Mouse (Mus musculus) left cerebral cortex, adult 2 months (tissue): Measurements from ENCODE around the gene Ier5l. TPM values are rescaled to one million over a fixed set of nuclear protein-coding genes. Genes with fewer than 3 reads are reported as not detected.

Experiments
- DNase-seq, 2 experiments: peaks; one replicate each; pipeline ENCODE4 v3.0.0; 2021 to 2022; ENCODE audit warnings: low spot score in 2 of 2, mixed read lengths in 1 of 2; ENCODE audit errors: extremely low spot score in 1 of 2
- H3K27ac ChIP-seq: fragments of 200-600 bp; 2 replicates; pipeline ENCODE4 v1.8.1; 2022
- H3K4me3 ChIP-seq: fragments of 200-600 bp; 2 replicates; pipeline ENCODE4 v1.8.1; 2022
- CTCF ChIP-seq: fragments of 200-600 bp; IDR thresholded peaks from 2 replicates; pipeline ENCODE4 v1.8.1; 2022; ENCODE audit warnings: antibody characterized with exemption, mild to moderate bottlenecking, moderate library complexity
- intact Hi-C: fragments of 180-260 bp; cut with DNase I; formaldehyde crosslinking; loops from one replicate; pipeline ENCODE4 v1.15.1; 2025
- long read RNA-seq, 2 experiments: library from polyadenylated mRNA; stranded (forward); transcript quantifications; one replicate each; pipeline ENCODE4 v2.0.0; 2021; ENCODE audit warnings: borderline mapping rate in 2 of 2
- total RNA-seq, 2 experiments: library from RNA; stranded (reverse); gene quantifications; 2 replicates each; pipeline ENCODE4 v1.2.3; 2021

Gene Ier5l
- 10 to 100 TPM; 20.9 to 25.3 TPM for total RNA-seq
- long read RNA-seq, experiment 1, transcript Ier5l-201 (1 exons, 2,683 nt), result major isoform, 29 of 29 reads
- long read RNA-seq, experiment 1, partial matches to known transcripts, result 0 of 29 reads
- long read RNA-seq, experiment 1, other reads (novel, unspliced or antisense), result 0 of 29 reads
- long read RNA-seq, experiment 2, transcript Ier5l-201 (1 exons, 2,683 nt), result major isoform, 35 of 35 reads
- long read RNA-seq, experiment 2, partial matches to known transcripts, result 0 of 35 reads
- long read RNA-seq, experiment 2, other reads (novel, unspliced or antisense), result 0 of 35 reads

DNA sequence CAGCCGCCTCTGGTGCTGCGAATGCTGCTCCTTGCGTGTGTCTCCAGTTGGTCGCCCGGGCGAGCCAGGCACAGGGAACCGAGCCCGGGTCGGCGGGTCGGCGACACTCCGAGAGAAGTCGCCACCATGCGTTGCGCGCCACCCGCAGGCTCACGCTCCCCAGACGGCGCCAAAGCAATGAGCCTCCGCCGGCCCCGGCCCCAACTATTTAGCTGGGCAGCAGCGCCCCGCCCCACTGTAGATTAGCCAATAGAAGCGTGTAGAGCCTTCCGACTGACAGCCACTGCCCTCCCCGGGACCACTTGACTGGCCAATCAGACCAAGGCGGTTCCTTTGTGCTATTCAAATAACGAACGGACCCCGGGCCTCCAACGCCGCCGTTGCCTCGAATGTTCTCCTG, at the start of gene Ier5l:
Gene Ier5l, minus strand, starts transcription at position 181 of the 400 bp plus-strand sequence.
- peak within 1 kb of the TSS; percentile 98 for H3K27ac ChIP-seq
- H3K4me3 ChIP-seq, result peak within 1 kb of the TSS; percentile 83
- no peak; the same call in 1 of the 2 replicates for TF ChIP-seq CTCF
- intact Hi-C loops, result loop anchor here (5.0 kb wide), 2 partner anchors 138 to 298 kb away; no protein-coding TSS in a partner anchor
- DNase-seq, result peak; percentile 95 to 96

- TF ChIP-seq CTCF, result no peak
- Histone ChIP-seq H3K27ac (no peak overlapping the region), H3K4me3 (no peak overlapping the region)
- no peak for DNase-seq
- intact Hi-C loops, result no loop called here
Measured at GRCm38 (mm10) chr2:30523727-30524126, 49.7 kb upstream of the Ier5l start.

DNA sequence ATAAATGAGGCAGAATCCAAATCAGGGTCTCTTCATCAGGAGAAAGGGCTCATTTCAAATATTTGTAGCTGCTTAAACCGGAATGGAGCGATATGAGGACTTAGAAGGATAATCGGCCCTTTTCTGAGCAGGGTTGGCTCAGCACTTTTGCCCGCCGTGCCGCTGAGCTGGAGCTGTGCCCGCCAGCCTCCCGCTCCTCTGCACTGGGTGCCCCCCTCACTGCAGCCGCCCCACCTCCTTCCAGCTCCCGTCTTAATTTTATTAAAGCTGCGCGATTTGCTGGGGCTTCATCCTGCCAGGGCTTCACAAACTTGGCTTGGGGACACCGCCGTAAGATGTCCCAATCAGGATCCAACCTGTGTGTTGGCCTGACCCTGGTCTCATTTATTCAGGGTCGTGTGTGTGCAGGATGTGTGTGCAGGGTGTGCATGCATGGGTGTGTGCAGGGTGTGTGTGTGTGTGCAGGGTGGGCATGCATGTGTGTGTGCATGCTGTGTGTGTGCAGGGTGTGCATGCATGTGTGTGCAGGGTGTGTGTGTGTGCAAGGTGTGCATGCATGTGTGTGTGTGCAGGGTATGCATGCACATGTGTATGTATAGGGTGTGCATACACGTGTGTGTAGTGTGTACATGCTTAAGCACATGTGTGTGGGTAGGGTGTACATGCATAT, 36.8 kb upstream of the Ier5l start:
- no peak for TF ChIP-seq CTCF
- no peak overlapping the region for H3K27ac ChIP-seq
- no peak for DNase-seq

GRCm38 (mm10) chr2:30507138-30507727, 33.2 kb upstream of the Ier5l start:
- no peak for TF ChIP-seq CTCF
- no peak overlapping the region for H3K27ac ChIP-seq
- no peak overlapping the region for H3K4me3 ChIP-seq
- intact Hi-C loops, result no loop called here
- no peak for DNase-seq

More for the DNA sequence above, 36.8 kb upstream of the Ier5l start:
- no peak overlapping the region for H3K4me3 ChIP-seq
- intact Hi-C loops, result no loop called here

DNA sequence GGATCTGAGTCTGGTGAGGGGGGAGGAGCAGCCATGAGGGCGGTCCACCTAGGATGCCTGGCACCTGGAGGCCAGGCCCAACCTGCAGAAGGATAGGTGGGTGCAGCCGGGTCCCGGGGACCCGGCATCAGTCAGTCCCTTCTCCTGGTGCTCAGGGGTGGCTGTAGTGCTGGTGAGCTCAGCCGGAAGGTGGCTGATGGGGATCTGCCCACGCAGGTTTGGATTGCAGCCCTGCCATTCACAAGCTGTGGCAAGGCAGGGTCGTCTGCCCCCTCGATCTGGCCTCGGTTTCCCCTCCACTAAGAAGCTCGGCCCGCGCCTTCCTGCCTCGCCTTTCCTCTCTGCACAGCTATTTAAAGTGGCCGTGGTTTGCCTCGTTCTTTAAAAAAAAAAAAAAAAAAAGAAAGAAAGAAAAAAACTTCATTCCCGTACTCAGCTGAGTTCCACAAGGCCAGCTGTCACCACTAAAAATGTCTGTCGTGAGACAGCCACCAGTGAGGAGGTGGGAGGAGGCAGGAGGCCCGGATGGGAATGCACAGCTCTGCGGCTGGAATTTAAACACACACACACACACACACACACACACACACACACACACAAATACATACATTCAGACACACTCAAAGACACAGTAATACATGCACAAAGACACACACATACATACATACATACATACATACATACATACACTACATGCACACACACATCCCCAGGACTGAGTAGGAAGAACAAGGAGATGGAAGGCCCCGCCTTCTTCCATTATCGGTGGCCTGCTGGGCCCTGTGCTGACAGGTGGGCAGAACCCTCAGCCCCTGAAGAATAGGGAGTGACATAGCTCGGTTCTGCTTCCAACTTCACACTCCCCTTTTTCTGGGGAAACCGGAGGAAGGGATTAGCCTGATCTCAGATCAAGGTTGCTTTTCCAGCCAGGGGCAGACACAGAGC, 29.9 kb upstream of the Ier5l start:
- Histone ChIP-seq H3K27ac (peak overlapping the region; percentile 92), H3K4me3 (no peak overlapping the region)
- intact Hi-C loops, result no loop called here
- no peak for TF ChIP-seq CTCF
- peak; percentile 64 to 70 for DNase-seq

DNA sequence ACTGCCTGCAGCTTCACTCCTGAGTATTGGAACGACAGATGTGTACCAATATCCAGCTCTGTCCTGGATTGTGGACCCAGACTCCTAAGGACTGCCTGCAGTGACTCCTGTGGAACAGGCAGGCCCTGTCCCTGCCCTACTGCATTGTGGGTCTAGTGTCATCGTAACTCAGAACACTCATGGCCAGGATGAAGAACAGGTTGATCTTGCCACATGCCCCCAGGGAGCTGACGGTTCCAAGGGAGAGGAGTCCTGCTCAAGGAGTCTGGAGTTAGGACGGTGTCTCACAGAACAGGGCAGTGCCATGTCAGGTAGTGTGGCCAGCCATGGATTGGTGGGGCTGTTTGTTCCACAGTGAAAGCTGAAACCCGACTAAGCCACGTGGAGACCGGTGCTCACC, 27.7 kb upstream of the Ier5l start:
- no peak overlapping the region for H3K27ac ChIP-seq
- H3K4me3 ChIP-seq, result no peak overlapping the region
- DNase-seq, result no peak
- no peak for TF ChIP-seq CTCF
- intact Hi-C loops, result no loop called here

DNA sequence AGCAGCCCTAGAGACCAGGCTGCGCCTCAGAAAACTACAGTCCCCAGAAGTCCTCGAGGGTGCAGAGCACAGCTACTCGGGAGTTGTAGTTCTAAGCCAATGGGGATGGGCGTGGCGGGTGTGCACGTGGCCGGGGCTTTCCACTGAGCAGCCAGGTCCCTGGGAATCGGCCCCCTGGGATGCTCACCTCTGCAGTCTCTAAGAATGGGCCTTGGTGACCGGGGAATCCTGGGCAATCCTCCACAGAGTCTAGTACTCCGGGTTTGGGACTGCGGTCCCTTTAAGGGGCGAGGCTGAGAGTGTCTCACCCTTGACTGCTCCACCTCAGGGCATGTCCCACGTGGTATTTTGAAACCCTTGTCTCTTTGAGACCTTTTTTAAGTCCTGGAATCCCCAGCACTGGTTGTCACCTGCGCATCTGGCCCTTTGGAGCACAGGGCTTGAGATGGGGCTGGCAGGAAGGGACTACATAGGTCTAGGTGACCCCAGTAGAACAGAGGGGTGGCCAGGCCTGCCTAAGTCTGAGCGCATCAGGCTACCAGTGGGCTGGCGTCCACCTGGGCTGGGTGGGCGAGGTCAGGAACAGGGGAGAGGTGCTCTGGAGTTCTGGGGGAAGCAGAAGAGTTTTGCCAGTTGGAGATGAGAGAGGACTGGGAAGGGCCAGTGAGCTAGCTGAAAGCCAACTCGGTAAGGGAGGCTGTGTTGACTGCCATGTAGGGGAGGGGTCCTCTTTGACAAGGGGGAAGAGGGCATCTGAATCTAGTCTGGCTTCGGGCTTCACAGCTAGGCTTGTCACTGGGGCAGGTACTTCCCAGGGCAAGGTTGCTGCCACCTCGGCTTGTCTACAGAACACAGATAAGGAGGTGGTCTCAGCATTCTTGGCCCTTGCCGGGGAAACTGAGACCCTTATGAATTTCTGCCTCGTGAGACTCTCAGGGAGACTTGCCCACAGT, 22.2 kb upstream of the Ier5l start:
- intact Hi-C loops, result no loop called here
- peak overlapping the region; percentile 41 for H3K4me3 ChIP-seq
- peak; percentile 51 to 60 for DNase-seq
- H3K27ac ChIP-seq, result 0 out of 2 replicates have a peak overlapping the region, but pooled peaks have one; percentile 21
- TF ChIP-seq CTCF, result no peak

- Histone ChIP-seq H3K4me3 (no peak overlapping the region; the same call in 1 of the 2 replicates), H3K27ac (no peak overlapping the region)
- intact Hi-C loops, result no loop called here
- DNase-seq, result no peak
- TF ChIP-seq CTCF, result no peak
Measured at GRCm38 (mm10) chr2:30495000-30495908, 21.2 kb upstream of the Ier5l start.

- no peak for DNase-seq
- intact Hi-C loops, result no loop called here
- Histone ChIP-seq H3K27ac (no peak overlapping the region), H3K4me3 (no peak overlapping the region)
- TF ChIP-seq CTCF, result no peak
Measured at GRCm38 (mm10) chr2:30490384-30490783, 16.4 kb upstream of the Ier5l start.
